Mouse (Mus musculus) 3T3-L1 (cell line): Measurements from ENCODE around the gene Dusp11.
A peak's percentile ranks its signal among the peaks of the same experiment; 100 is the strongest.
"Not testable (repeated sequence)": the region's sequence is repeated elsewhere in the genome, so short reads cannot be mapped to it uniquely, and the experiment has no call there.

Source experiments
- DNase-seq: peaks from one replicate; pipeline ENCODE4 v3.0.0-alpha.2; 2015; ENCODE audit warnings: low read depth, low spot score

Dusp11 gene

GRCm38 (mm10) chr6:85936508-85937465 lies 24.7 kb downstream of the Dusp11 start:
- DNase-seq = peak; percentile 91

DNA sequence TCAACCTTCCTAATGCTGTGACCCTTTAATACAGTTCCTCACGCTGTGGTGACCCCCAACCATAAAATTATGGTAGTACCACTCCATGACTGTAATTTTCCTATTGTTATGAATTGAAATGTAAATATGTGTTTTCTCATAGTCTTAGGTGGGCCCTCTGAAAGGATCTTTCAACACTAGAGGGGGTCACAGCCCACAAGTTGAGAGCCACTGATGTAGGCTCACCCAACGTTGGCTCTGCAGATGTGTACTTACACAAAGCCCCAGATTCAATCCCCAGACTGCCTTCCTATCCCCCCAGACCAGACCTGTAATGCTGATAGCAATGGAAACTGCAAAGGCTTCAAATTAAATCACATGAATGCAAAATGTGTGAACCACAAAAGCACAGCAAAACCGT lies 25.8 kb downstream of the Dusp11 start:
- no peak for DNase-seq

GRCm38 (mm10) chr6:85934047-85934446 lies 27.4 kb downstream of the Dusp11 start:
- DNase-seq = no peak

GRCm38 (mm10) chr6:85929312-85929711 lies 32.2 kb downstream of the Dusp11 start:
- no peak for DNase-seq

- no peak for DNase-seq
Observed at GRCm38 (mm10) chr6:85927476-85928464, 33.7 kb downstream of the Dusp11 start.

DNA sequence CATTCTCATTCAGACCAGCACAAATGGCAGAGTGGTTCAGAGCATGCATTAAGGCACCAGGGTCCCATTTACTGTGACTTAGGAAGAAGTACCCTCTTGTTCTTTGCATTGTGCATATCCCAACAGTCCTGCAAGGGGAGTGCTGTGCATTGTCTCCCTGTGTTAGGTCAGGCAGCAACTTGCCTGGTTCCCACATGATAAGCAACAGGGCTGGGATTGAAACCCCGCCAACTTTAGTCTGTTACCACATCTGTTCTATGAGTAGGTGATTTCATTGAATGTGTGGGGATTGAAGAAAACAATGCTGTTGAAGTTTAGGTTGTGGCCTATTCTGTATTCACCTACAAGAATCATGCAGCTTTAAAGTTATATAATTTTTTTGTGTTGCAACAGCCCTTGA lies 34.8 kb downstream of the Dusp11 start:
- no peak for DNase-seq

GRCm38 (mm10) chr6:85923643-85924042 lies 37.8 kb downstream of the Dusp11 start:
- no peak for DNase-seq

GRCm38 (mm10) chr6:85919401-85919800 lies 42.1 kb downstream of the Dusp11 start:
- DNase-seq = no peak

DNA sequence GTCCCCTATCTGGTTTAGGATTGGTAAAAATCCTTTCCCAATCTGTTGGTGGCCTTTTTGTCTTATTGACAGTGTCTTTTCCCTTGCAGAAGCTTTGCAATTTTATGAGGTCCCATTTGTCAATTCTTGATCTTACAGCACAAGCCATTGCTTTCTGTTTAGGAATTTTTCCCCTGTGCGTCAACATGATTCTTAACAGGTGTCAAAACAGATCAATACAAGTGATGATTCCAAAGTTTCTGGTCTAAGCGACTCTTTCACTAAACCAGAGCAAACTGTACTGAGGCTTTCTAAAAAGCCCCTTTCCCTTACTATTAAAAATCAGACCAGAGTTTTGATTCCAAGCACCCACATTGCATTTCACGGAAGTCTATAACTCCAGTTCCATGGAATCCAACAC lies 43.1 kb downstream of the Dusp11 start:
- DNase-seq = not testable (repeated sequence)

DNA sequence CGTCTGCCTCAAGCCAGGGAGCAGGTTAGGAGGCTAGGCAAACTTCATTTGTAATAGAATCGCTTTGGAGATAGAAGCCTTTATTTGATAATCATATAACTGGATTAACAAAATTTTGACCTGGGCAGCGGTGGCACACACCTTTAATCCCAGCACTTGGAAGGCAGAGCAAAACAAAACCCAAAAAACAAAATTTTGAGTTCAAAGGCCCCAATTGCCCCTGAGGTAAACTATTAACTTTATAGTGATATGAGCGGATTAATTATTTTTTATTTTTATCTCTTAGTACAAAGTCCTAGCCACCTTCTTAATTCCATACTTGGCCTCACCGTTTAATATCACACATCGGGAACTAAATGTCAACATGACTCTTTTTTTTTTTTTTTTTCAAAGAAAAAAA lies 44.9 kb downstream of the Dusp11 start:
- DNase-seq = no peak

DNA sequence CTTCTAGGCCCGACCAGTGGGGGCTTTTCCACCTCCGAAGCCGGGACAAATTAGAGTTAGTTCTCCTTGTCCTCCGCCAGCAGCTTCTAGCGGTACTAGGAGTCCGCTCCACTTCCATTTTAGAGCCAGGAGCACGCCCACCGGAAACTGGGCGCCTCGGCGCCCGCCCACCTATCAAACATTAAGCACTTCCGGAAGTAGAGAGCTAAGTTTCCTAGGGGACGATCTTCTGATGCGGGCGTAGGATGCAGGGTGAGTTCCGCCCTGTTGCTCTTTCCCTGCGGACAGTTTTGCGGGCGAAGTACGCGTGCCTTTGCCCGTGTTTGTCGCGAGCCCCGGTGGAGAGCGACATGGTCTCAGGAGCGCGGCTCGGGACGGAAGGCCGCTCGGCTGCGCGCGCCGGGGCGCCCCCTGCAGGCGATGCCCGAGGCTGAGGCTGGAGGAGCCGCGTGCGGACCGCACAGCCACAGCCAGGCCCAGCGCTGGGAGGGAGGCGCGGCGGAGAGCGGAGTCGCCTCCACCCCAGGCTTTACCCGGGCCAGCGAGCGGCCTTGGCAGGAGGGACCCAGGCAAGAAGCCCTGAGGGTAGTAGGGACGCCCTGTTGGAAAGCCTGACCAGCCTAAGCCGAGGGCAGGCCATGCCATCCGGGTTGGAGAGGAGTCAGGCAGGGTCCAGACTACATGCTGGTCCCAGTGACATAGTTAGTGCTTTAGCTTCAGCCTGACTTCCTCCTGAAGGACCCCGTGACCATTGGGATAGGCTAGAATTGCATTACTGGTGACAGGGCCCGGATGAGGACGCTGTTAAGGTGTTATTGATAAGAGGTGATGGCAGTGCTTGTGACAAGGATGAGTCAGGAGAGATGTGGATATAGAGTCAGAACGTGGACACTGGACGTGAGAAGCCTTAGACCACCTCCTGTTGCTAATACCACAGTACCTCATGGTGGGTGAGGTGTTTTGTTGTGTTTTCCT lies 45.6 kb downstream of the Dusp11 start, which contains the start of gene Nat8f1:
Gene Nat8f1, minus strand, starts transcription at position 149 of the 975 bp plus-strand sequence.
- peak; percentile 94 for DNase-seq

DNA sequence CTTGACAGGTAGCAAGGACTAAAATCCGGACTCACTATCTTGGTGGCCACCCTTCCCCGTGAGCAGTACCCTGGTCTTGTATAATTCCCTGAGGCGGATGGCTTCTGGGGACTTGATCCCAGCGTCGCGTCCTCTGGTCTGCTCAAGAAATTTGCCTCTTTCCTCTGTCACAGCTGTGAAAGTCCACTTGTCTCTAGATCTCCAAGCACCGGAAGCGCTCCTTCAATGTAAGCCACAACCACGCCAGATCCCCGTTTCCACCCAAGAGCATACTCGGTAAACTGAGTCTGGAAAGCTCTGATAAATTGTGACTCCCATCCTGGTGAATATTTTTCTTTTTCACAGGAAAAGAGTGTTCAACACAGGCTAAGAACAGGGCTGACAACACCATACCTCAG lies 46.3 kb downstream of the Dusp11 start:
- no peak for DNase-seq

DNA sequence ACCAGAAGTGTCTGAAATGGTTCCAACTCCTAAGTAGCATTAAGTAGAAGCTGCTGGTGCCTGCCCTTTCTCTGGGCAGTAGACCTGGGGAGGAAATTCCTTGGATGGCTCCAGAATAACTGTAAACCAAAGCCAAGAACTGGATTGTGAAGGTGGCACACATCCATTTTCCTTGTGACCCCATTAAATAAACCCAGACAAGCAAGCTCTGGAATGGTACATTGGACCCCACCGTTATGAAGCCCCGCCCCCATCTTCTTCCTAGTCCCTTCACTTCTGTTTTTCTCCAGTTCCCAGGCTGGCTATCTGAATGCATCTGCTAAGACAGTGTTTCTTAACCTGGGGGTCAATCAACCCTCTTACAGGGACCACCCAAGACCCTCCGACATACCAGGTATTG lies 49.9 kb downstream of the Dusp11 start, which contains the start of gene Tprkb:
Gene Tprkb, plus strand, starts transcription at position 279 of the 400 bp plus-strand sequence.
- DNase-seq = no peak

DNA sequence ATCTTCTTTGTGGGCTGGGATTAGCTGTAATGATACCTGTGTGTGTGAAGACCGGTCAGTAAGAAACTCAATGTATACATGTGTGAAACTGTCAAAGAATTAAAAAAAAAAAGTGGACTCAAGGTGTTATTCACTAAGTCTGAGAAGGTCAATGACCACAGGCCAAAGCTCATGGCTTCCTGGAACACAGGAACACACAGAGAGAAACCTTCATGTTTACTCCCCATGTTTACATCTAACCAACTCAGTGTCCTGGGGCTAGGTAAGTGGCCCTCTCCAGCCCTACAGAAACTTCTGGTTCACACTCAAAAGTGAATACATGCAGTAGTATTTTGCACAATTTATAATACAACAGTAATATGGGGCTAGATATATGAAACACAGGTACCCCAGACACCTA lies 51.8 kb downstream of the Dusp11 start:
- DNase-seq = no peak

DNA sequence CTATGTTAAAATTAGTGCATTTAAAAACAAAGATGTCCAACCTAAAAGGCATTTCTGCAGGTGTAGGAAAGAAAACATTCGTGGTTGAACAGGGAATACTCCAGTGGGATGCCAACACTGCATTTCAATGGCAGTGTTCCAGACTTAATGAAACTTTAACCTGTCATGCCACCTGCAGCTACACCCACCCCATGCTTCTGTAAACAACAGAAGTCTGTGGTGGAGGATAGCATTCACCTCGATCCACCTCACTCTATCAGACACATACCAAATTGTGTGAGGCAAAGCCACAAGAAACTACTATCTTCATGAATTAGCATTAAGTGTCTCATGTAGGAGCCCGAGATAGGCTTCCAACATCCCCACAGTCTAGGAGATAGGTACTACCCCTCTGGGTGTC lies 53.1 kb downstream of the Dusp11 start:
- DNase-seq = no peak

DNA sequence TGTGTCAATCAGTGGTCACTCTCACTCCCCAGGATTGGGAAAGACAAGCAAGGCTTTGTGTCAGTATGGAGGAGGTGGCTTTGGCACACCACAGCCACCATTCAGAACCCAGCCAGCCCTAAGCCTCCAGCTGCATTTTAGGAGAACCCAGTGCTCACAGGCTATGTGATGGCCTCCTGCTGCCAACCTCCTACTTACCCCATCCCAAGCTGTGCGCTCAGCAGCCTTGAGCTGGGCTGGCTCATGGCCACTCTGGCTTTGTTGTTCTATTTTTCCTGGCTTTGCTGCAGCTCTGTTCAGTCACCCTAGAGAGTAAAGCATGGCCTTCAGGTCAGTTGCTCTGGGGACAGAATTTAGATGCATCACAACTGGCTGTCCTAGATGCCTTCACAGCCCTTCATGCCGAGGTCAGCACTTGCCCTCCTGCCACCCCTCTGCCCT lies 54.5 kb downstream of the Dusp11 start:
- DNase-seq = not testable (repeated sequence)

DNA sequence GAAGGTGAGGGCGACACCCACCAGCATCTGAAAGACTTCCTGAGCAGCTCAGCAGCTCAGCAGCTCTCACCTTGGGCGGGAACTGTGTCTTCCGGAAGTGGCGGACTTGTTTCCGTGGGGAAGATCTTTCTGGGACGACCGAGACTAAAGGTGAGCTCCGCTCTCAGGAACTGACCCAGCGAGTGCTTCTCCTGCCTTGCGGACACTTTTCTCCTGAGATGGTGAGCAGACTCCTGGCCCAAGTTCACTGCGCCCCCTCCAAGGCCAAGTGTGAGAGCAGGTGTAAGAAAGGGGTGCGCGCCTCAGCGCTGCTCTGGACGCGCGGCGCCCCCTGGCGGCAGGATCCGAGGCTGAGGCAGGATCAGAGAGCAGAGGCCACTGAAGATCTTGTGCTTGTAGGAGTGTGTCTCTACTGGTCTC lies 56.8 kb downstream of the Dusp11 start, which contains the start of gene Nat8f4:
Gene Nat8f4, minus strand, starts transcription at position 243 of the 420 bp plus-strand sequence.
- not testable (repeated sequence) for DNase-seq

GRCm38 (mm10) chr6:85902303-85902702 lies 59.2 kb downstream of the Dusp11 start:
- no peak for DNase-seq

GRCm38 (mm10) chr6:85898596-85899475 lies 62.6 kb downstream of the Dusp11 start:
- not testable (repeated sequence) for DNase-seq
